Mouse (Mus musculus) A20 (cell line): Measurements from ENCODE around the gene Zfp955a.
"Not testable (repeated sequence)": the region's sequence is repeated elsewhere in the genome, so short reads cannot be mapped to it uniquely, and the experiment has no call there.

Source experiments
- DNase-seq: peaks from one replicate; pipeline ENCODE4 v3.0.0-alpha.2; 2011; ENCODE audit warnings: low read depth, low spot score

Zfp955a gene

DNA sequence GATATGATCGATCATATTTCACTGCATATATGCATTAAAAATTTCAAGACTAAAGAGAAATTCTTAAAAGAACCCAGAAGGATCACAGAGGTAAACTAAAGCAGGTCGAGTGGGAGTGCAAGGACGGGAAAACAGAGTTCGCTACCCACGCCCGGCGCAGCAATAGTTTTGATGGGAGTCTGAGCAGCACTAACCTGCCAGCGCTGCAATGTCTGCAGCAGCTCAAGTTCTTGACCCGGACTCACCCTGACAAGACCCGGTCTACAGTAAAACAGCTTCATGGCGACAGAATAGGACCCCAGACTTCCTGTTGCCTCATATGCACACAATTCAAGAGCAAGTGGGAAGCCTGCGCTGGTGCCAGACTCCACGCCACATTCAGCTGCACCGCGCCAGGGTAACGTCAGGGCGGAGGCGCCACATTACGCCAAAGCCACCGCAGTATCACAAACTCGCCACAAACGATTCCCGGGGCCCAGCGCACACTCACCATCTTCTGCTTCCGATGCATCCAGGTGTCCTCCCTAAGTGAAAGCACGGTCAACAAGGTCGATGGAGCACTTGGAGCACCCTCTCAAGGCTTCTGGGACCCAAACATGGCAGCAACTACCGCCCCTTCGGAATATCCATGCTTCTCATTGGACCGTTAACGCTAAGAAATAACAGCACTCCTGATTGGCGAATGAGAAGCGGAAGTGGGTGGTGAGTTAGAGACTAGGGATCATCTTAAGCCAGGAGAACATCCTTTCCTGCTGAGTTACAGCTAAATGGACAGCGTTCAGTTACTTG is at the start of gene Zfp955a:
Gene Zfp955a (minus strand): TSS at position 616 of the 789 bp plus-strand sequence.
- DNase-seq: not testable (repeated sequence)

GRCm38 (mm10) chr17:33289876-33290149 is 34.9 kb upstream of the Zfp955a start:
- not testable (repeated sequence) for DNase-seq

GRCm38 (mm10) chr17:33289039-33289875 is 34.3 kb upstream of the Zfp955a start, which contains the start of gene Zfp955b:
Gene Zfp955b, plus strand, starts transcription at chr17:33289544.
- DNase-seq: not testable (repeated sequence)

DNA sequence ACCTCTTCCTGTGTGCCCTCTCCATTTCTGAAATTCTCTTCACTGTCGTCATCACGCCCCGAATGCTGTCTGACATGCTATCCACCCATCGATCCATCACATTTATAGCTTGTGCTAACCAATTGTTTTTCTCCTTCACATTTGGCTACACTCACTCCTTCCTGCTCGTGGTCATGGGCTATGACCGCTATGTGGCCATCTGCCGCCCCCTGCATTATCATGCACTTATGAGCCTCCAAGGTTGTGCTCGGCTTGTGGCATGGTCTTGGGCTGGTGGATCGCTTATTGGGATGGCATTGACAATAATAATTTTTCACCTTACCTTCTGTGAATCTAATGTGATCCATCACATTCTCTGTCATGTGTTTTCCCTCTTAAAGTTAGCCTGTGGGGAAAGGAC is 14.0 kb upstream of the Zfp955a start:
- DNase-seq: no peak

GRCm38 (mm10) chr17:33264376-33264775 is 9.4 kb upstream of the Zfp955a start, which contains the start of gene Olfr63:
Gene Olfr63, plus strand, starts transcription at chr17:33264676.
- DNase-seq: no peak

DNA sequence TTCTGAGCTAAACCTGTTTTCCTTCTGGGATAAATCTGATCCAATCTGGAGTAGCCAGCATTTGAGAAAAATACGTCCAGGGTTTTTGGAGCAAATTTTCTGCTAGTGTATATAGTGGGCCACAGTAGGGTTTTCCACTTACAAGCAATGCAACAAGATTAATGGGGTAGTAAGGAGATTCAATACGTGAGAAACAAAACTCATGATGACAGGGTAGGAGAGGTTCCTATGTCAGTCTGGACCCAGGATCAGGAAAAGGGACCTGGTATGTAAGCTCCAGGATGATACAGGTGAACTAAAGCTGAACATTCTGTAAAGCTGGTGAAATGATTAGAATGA is 343 bp upstream of the Zfp955a start:
- not testable (repeated sequence) for DNase-seq

- not testable (repeated sequence) for DNase-seq
These were observed 18.3 kb downstream of the Zfp955a start for GRCm38 (mm10) chr17:33236646-33237045.

DNA sequence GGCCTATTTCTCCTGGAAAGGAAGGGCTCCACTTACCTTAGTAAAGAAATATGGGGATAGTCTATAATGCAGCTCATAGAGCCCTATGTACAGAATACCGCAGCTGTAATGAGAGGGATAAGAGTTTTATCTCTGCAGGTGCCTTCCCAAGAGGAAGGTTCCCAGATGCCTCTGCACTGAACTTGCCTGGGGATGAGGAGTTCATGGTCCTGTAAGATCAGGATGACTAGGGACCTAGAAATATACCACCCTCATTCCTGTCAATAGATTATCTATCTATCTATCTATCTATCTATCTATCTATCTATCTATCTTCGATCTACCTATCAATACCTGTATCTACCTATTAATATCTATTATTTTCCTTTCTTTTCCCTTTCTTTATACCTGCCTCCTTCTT is 33.4 kb downstream of the Zfp955a start, which contains the start of gene Olfr1564:
Gene Olfr1564 (minus strand): TSS at position 101 of the 400 bp plus-strand sequence.
- DNase-seq: no peak

GRCm38 (mm10) chr17:33191002-33191401 is 63.9 kb downstream of the Zfp955a start, which contains the start of gene Olfr239:
Gene Olfr239, plus strand, starts transcription at chr17:33191302.
- not testable (repeated sequence) for DNase-seq
